Mouse (Mus musculus) liver, embryonic 14.5 days (tissue): ENCODE results near the gene Mex3d.

Experiments used
- CTCF ChIP-seq: IDR thresholded peaks from 2 replicates; pipeline ENCODE4 v1.5.1; 2016; ENCODE audit warnings: antibody characterized with exemption, low read depth, control low read depth
- EP300 ChIP-seq: IDR thresholded peaks from 2 replicates; pipeline ENCODE4 v1.6.1; 2016; ENCODE audit warnings: antibody characterized with exemption, low read depth

- TF ChIP-seq CTCF: no peak
- no peak for TF ChIP-seq EP300
These were observed 21.7 kb downstream of the Mex3d start for GRCm38 (mm10) chr10:80365736-80366135.
